Mouse (Mus musculus) heart, adult 2 months (tissue): ENCODE measurements around the gene Mbd4.

ENCODE experiments used
- CTCF ChIP-seq: fragments of 200-600 bp; IDR thresholded peaks from 2 replicates; pipeline ENCODE4 v1.8.1; 2022; ENCODE audit warnings: antibody characterized with exemption, mild to moderate bottlenecking, moderate library complexity
- POLR2A ChIP-seq: fragments of 200-500 bp; IDR thresholded peaks from 2 replicates; pipeline ENCODE4 v1.6.1; 2011; ENCODE audit warnings: mild to moderate bottlenecking, low read depth, low read length, control low read depth; ENCODE audit not compliant: insufficient read depth

GRCm38 (mm10) chr6:115804432-115805192 lies 48.6 kb downstream of the Mbd4 start:
- TF ChIP-seq CTCF (no peak), POLR2A (no peak)
